Mouse (Mus musculus) embryo, embryonic 11 days (tissue): ENCODE results near the gene Gbp5.

Source experiments
- DNase-seq: peaks from one replicate; pipeline ENCODE4 v3.0.0-alpha.2; 2015

Gene Gbp5

DNA sequence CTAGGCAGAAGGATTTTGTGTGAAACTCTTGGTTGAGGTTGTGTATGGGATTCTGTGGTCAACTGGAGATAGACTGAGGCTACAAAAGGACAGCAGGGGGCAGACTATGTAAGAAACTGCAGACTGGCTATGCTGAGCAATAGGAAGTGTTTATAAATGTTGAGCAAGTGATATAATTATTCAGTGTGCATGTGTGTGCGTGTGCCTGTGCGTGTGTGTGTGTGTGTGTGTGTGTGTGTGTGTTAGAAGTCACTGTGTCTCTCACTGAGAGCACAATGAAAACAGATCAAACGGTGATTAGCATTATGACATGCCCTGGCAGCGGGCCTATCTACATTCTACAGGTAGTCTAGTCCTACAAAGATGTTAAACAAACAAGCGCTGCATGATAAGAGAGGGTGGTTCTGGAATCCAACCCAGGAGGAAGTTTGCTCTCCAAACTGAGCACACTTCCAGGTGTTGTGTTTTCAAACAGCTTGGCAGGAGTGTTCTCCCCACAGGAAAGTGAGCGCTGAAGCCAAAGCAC is at the start of gene Gbp5:
TSS of gene Gbp5 (plus strand) at position 443 of the 526 bp plus-strand sequence.
- peak; percentile 65 for DNase-seq

DNA sequence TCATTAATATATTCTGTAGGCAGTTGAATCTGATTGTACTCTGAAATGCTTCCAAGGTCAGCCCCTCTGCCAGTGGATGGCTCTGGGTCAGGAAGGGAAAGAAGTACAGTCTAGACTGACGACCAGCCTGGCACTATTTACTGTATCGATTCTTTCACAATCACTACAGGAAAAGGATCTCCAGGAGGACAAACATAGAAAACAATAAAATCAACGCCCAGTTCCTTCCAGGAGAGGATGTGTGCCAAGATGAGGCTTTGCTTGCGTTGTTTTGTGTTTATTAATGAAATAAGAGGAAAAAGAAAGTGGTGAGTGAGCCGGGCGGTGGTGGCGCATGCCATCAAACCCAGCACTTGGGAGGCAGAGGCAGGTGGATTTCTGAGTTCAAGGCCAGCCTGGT is 39.6 kb upstream of the Gbp5 start:
- DNase-seq, result no peak

DNA sequence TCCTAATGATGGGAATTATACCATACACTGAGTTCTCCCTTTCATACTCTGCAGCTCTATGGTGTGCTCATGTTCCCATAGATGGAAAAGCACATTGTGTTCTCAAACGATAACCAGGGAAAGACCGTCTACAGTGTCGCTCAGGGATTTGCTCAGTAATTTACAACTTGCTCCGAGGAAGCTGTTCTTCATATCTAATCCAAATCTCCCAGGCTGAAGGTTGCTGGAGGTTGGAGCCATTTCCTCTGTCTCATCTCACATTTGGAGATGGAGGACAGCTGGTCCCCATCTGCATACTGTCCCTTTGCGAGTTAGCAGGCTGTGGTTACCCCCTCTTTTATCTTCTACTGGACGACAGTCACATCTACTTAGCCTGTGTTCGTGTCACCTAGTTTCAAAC is 34.5 kb upstream of the Gbp5 start:
- DNase-seq, result no peak

DNA sequence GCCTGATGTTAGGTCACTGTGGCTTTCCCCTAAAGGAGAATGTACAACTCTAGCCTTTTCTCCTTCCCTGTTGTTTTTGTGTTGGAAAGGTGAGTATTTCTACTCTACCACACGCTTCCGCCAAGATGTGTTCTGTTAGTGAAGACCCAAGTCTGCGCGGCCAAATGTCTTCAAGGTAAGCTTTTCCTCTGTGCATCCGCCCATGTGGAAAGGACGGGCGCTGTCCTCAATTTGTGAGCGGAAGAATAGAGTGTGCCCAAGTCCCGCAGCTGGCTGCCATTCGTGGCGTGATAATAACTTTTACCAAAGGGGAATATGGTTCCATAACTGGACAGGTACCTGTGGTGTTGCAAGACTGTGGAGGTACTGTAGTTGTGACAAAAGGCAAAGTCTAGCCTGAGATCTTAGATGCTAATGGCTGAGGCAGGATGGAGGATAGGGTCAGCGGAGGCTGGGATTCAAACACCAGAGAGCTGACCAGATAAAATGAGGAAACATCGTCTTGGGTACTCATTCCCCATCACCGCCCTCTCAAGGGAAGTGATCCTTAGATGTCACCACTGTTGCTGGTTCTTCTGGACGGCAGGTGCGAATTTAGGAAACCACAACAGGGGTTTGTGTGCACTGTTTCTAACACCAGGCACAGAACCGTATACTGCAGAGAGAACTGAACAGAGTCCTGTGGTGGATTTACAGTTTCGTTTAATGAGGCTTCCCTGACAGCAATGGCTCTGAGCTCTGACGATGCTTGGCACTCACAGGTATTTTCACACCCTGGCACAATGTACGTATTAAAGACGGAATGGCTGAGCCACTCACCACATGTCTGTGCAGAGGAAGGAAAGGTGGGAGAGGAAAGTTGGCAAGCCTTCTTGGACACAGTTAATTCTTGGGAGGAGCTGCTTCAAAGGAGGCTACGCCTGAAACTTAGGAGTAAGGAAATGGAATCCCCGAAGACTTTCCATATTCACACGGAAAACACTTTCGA is 30.7 kb upstream of the Gbp5 start:
- DNase-seq, result no peak

DNA sequence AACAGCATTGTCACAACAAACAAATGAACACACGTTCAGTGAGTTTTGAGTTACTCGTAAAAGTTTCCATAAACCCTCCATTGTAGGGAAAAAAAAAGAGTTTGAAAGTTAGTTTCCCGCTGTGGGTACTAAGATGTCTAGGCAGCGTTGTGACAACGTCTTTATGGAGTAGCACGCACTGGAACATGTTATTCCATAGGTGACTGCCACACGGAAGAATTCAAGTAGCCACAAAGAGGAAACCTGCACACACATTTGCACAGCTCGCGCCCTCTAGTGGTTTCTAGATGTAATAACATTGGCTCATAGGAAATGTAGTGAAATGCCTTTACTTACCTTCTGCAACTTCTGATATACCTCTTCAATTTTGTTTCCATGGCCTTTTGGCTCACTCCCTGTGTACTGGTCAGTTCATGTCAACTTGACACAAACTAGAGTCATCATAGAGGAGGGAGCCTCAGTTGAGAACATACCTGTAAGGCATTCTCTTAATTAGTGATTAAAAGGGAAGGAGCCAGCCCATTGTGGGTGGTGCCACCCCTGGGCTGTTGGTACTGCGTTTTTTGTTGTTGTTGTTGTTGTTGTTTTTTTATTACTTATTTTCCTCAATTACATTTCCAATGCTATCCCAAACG is 19.3 kb upstream of the Gbp5 start:
- DNase-seq, result peak; percentile 80

GRCm38 (mm10) chr3:142475913-142476312 is 17.9 kb upstream of the Gbp5 start:
- peak; percentile 70 for DNase-seq

- DNase-seq, result no peak
Measured at GRCm38 (mm10) chr3:142477866-142478265, 15.9 kb upstream of the Gbp5 start.

GRCm38 (mm10) chr3:142478360-142478759 is 15.4 kb upstream of the Gbp5 start:
- DNase-seq, result no peak

DNA sequence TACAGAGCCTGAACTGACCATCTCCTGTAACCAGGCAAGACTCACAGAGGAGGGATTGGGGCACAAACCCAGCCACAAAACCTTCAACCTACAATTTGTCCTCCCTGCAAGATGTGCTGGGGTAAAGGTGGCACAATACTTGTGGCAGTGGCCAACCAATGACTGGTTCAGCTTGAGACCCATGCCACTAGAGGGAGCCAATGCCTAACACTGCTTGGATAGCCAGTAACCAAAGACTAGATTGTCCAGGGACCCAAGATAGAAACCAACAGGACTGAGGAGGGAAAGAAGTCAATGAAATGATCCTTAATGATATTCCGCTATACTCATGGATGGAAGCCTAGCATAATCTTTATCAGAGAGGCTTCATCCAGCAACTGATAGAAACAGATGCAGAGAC is 3.3 kb upstream of the Gbp5 start:
- DNase-seq, result peak; percentile 86

DNA sequence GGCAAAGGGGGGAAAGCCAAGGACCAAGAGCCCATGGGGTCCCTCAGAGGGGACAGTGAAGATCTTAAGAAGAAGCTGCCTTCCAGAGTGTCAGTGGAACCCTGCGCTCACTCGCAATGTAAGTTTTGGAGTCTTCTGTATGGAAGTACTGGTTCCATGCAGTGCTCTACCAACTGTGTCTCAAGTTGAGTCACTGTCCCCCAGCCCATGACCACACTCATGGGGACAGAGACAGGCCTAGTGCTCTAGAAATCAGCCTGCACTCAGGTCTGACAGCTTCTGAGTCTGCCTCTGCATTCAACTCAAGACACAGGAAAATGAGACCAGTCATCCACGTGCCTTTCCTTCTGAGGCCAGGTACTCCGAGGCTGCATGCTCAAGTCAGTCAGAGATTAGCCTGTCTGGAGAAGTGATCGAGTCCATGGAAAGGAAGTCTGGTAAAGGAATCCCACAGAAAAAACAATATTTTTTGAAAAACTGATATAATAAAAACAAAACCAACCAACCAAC is 1.4 kb downstream of the Gbp5 start:
- no peak for DNase-seq

- peak; percentile 4 for DNase-seq
Measured at GRCm38 (mm10) chr3:142496113-142497101, 2.6 kb downstream of the Gbp5 start.

- DNase-seq, result peak; percentile 2
Measured at GRCm38 (mm10) chr3:142497123-142497841, 3.5 kb downstream of the Gbp5 start.

DNA sequence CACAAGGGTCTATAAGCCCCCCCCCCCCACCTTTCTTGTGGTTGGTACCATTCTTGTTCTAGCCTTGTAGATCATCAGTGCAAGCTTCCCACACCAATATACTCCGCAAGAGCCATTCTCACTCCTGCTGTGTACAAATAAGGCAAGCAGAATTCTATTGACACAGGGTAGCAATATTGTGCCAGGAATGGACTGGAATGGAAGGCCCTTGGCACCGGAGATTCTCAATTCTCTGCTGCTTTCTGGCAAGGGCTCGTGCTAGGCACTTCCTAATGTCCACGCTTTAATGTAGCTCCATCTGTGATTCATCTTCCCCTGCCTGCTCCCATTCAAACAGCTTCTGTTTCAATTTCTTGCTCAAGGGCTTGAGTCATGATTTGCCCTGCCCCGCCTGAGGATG is 5.2 kb downstream of the Gbp5 start:
- no peak for DNase-seq

DNA sequence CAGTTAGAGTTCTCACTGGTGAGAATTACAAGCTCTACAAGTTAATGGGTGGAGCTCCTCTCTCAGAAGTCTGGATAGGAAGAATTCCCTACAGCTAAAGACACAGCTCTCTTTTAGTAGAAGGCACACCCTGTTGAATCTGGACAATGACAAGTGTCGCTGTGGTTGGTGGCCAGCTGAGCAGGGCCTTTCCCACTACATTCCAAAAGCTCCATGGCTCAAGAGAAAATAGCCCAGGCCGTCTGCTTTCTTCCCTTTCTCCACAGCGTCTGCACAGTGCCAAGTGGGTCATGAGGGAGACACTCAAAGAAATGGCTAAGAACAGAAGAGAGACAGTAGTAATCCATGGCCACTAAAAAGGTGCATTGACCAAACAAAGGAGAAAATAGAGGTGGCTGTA is 34.3 kb downstream of the Gbp5 start:
- DNase-seq, result no peak

GRCm38 (mm10) chr3:142529597-142529996 is 35.8 kb downstream of the Gbp5 start:
- no peak for DNase-seq

DNA sequence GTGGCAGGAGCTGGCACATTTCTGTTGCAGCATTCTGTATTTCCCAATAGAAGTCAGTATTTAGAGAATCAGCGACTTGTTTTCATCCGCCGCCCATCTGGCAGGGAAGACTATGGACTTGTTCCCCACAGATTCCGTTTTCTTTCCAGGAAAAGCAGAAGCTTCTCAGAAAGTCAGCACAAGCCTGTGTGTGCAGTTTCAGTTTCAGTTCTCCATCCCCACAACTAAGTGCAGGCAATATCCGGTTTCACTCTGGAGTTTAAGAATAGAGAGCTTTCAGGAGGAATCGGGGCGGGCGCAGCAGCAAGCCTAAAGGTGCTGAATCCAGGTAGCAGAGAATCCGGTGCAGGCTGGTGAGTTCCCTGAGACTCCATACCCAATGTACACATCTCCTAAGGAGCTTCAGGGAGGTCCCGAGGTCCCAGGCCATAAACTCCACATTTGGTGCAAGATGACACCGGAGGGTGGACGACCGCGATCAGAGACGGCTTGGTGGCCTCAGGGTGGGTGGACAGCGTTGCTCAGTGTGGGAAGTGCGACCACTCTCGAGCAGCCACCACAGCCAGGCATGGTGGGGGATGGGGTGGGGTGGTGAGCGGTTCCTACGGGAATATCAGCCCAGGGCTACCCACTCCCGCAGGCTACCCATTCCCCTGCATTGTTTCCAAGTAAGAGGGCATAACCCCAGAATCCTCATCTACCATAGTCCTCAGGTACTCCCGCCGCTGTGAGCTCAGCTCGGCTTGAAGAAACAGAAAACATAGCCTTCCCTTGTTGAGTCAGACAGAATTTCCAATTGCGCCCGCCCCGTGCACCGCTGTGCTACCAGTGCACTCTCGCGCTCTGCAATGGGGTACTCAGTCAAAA is 36.5 kb downstream of the Gbp5 start, which contains the start of gene Gbp7:
TSS of gene Gbp7 (plus strand) at position 256 of the 867 bp plus-strand sequence.
- DNase-seq, result peak; percentile 59

GRCm38 (mm10) chr3:142531595-142531994 is 37.8 kb downstream of the Gbp5 start:
- DNase-seq, result no peak

- no peak for DNase-seq
Measured at GRCm38 (mm10) chr3:142533185-142533584, 39.4 kb downstream of the Gbp5 start.

- no peak for DNase-seq
Measured at GRCm38 (mm10) chr3:142535667-142536066, 41.9 kb downstream of the Gbp5 start.

GRCm38 (mm10) chr3:142541391-142541790 is 47.6 kb downstream of the Gbp5 start:
- DNase-seq, result no peak
